Mouse (Mus musculus): Measurements from ENCODE around the gene Dnajc3.

The Dnajc3 gene

DNA sequence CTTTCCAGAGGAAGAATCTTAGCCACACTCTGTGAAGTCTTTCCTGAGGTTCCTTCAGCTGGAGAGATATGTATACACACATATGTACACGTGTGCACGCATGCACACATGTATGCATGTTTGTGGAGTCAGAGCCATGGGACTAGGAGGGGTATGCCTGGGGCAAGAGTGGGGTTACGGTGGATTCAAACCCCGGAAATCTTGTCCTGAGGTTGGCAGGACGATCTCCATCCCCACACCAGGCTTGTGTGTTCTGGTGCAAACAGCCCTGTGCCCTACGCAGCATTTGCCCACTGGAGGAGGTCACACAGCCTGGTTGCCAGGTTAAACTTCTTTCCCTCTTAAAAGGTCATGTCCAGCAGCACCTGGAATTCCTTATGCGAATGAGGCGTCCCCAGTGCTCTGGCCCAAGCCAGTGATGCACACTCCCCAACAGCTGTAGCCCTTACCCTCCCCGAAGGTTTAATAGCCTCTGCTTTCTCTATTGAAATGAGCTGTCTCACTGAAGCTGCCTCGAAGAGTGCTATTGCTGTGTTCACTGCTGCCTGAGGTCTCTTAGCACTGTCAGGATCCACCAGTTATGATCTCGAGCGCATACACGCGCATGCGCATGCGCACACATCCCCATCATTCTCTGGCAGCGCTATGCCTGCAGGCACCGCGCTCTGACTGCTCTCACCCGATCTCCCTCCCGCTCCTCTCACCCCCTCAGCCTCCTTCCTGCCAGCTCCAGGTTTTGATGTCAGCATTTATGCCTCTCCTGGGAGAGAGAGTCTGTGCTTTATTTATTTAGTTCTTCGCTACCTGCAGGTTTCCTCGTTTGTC is 75.0 kb downstream of the Dnajc3 start:
- in situ Hi-C loops (cut with MboI; ENCODE audit: unreplicated experiment in 2 of 2) = loop anchor here (25.0 kb wide), 4 partner anchors 876 to 1899 kb away; partner anchors contain the start of genes Gpr180 (in 1 of the 2), Ipo5 (in 1 of the 2) and Tgds (in 1 of the 2)

DNA sequence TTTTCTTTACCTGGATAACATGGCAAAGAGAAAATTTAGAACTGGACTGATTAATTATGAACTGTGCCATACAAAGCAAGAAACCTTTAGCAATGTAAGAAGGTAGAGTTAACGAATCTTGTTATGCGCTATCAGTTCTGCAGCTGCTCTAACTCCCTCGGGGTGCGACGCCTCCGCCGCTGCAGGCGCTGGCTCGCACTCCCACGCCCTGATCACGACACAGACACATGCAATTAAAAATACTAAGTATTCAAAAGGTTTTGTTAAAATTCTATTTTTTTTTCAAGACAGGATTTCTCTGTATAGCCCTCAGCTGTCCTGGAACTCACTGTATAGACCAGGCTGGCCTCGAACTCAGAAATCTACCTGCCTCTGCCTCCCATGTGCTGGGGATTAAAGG is 75.8 kb downstream of the Dnajc3 start:
- in situ Hi-C loops (cut with MboI; ENCODE audit: unreplicated experiment in 2 of 2) = loop anchor here (25.0 kb wide), 4 partner anchors 876 to 1899 kb away; partner anchors contain the start of genes Gpr180 (in 1 of the 2), Ipo5 (in 1 of the 2) and Tgds (in 1 of the 2)

GRCm38 (mm10) chr14:119025889-119026288 is 88.1 kb downstream of the Dnajc3 start:
- in situ Hi-C loops (cut with MboI; ENCODE audit: unreplicated experiment in 2 of 2) = loop anchor here (5.0 to 25.0 kb wide), 7 partner anchors 39 to 1386 kb away; no protein-coding TSS in a partner anchor

- in situ Hi-C loops (cut with MboI; ENCODE audit: unreplicated experiment in 2 of 2) = loop anchor here (5.0 to 25.0 kb wide), 7 partner anchors 40 to 1385 kb away; no protein-coding TSS in a partner anchor
These were observed 89.4 kb downstream of the Dnajc3 start for GRCm38 (mm10) chr14:119027130-119027529.

GRCm38 (mm10) chr14:119027675-119028253 is 90.0 kb downstream of the Dnajc3 start:
- in situ Hi-C loops (cut with MboI; ENCODE audit: unreplicated experiment in 2 of 2) = loop anchor here (5.0 to 25.0 kb wide), 7 partner anchors 40 to 1385 kb away; no protein-coding TSS in a partner anchor

Measured in v-Abl transformed pro-B cells (cell line).